Mouse (Mus musculus) right cerebral cortex, postnatal 10 days (tissue): ENCODE data around the gene Cbl.

ENCODE experiments used
- DNase-seq, 2 experiments: peaks; one replicate each; pipeline ENCODE4 v3.0.0; 2021; ENCODE audit warnings: low spot score in 2 of 2

The Cbl gene

GRCm38 (mm10) chr9:44106182-44106581, 127.7 kb downstream of the Cbl start:
- DNase-seq = no peak

GRCm38 (mm10) chr9:44105781-44106180, 128.1 kb downstream of the Cbl start:
- DNase-seq = no peak

- DNase-seq = no peak
Measured at GRCm38 (mm10) chr9:44104881-44105280, 129.0 kb downstream of the Cbl start.

- no peak for DNase-seq
Measured at GRCm38 (mm10) chr9:44101490-44101889, 132.4 kb downstream of the Cbl start, which contains the start of gene Mfrp. Gene Mfrp, plus strand, starts transcription at chr9:44101729.

GRCm38 (mm10) chr9:44096536-44096935, 137.3 kb downstream of the Cbl start:
- peak; percentile 72 to 85 for DNase-seq

GRCm38 (mm10) chr9:44095781-44096180, 138.1 kb downstream of the Cbl start:
- no peak for DNase-seq

- no peak for DNase-seq
Measured at GRCm38 (mm10) chr9:44094737-44095136, 139.1 kb downstream of the Cbl start.

- peak; percentile 81 to 84 for DNase-seq
Measured at GRCm38 (mm10) chr9:44093612-44094503, 140.0 kb downstream of the Cbl start.
